Mouse (Mus musculus) thymus, postnatal 10 days (tissue): Measurements from ENCODE around the gene Dus2.
"Not testable (repeated sequence)": the region's sequence is repeated elsewhere in the genome, so short reads cannot be mapped to it uniquely, and the experiment has no call there.

Experiments used
- DNase-seq, 2 experiments: peaks; one replicate each; pipeline ENCODE4 v3.0.0; 2021; ENCODE audit warnings: low spot score in 2 of 2

Dus2 gene

GRCm38 (mm10) chr8:105988546-105988945 is 2.6 kb upstream of the Dus2 start:
- DNase-seq = no peak

- no peak for DNase-seq
Measured at GRCm38 (mm10) chr8:105991546-105991945, 409 bp downstream of the Dus2 start.

GRCm38 (mm10) chr8:105992499-105992898 is 1.4 kb downstream of the Dus2 start:
- DNase-seq = peak; percentile 77 to 84

- DNase-seq = no peak
Measured at GRCm38 (mm10) chr8:105993226-105993625, 2.1 kb downstream of the Dus2 start.

GRCm38 (mm10) chr8:105996359-105996758 is 5.2 kb downstream of the Dus2 start:
- DNase-seq = no peak

GRCm38 (mm10) chr8:105998971-105999370 is 7.8 kb downstream of the Dus2 start:
- DNase-seq = no peak

GRCm38 (mm10) chr8:106001908-106002307 is 10.8 kb downstream of the Dus2 start:
- no peak for DNase-seq

GRCm38 (mm10) chr8:106004538-106005207 is 13.5 kb downstream of the Dus2 start:
- DNase-seq = no peak

- DNase-seq = no peak
Measured at GRCm38 (mm10) chr8:106005875-106006274, 14.7 kb downstream of the Dus2 start, which contains the start of gene Dpep2nb. Gene Dpep2nb, minus strand, starts transcription at chr8:106005975.

- DNase-seq = no peak
Measured at GRCm38 (mm10) chr8:106006413-106006812, 15.3 kb downstream of the Dus2 start.

- DNase-seq = no peak
Measured at GRCm38 (mm10) chr8:106007135-106007534, 16.0 kb downstream of the Dus2 start.

- DNase-seq = not testable (repeated sequence)
Measured at GRCm38 (mm10) chr8:106007891-106008290, 16.8 kb downstream of the Dus2 start.

GRCm38 (mm10) chr8:106010748-106011642 is 19.9 kb downstream of the Dus2 start:
- DNase-seq = peak; percentile 79 to 89

GRCm38 (mm10) chr8:106011643-106011986 is 20.5 kb downstream of the Dus2 start, which contains the start of gene Ddx28:
Gene Ddx28, minus strand, starts transcription at chr8:106011882.
- DNase-seq = no peak

GRCm38 (mm10) chr8:106012203-106012602 is 21.1 kb downstream of the Dus2 start:
- not testable (repeated sequence) for DNase-seq

- DNase-seq = no peak
Measured at GRCm38 (mm10) chr8:106016284-106016683, 25.1 kb downstream of the Dus2 start.

GRCm38 (mm10) chr8:106017130-106017529 is 26.0 kb downstream of the Dus2 start:
- peak; percentile 55 to 56 for DNase-seq

- no peak for DNase-seq
Measured at GRCm38 (mm10) chr8:106018039-106018438, 26.9 kb downstream of the Dus2 start.

GRCm38 (mm10) chr8:106022483-106022882 is 31.3 kb downstream of the Dus2 start:
- DNase-seq = peak; percentile 73 to 90

GRCm38 (mm10) chr8:106038721-106039120 is 47.6 kb downstream of the Dus2 start:
- no peak for DNase-seq

GRCm38 (mm10) chr8:106039605-106040004 is 48.5 kb downstream of the Dus2 start:
- no peak for DNase-seq

GRCm38 (mm10) chr8:106040218-106040617 is 49.1 kb downstream of the Dus2 start:
- DNase-seq = no peak

GRCm38 (mm10) chr8:106043055-106043454 is 51.9 kb downstream of the Dus2 start:
- no peak for DNase-seq
